Mouse (Mus musculus) embryonic facial prominence, embryonic 15.5 days (tissue): ENCODE results near the gene Paf1. TPM values are rescaled to one million over a fixed set of nuclear protein-coding genes. Genes with fewer than 3 reads are reported as not detected.

Experiments
- ATAC-seq: fragments of 200-750 bp; cut with Nextera tagmentation; 2 replicates; pipeline ENCODE4 v1.8.0; 2017; ENCODE audit warnings: low read depth, moderate TSS enrichment; ENCODE audit not compliant: insufficient number of reproducible peaks, low FRiP score, low TSS enrichment
- H3K27ac ChIP-seq: fragments of 300-500 bp; sonication (generic); replicated peaks from 2 replicates; pipeline ENCODE4 v1.5.1; 2015; ENCODE audit warnings: mild to moderate bottlenecking, inconsistent platforms
- H3K27me3 ChIP-seq: fragments of 300-500 bp; sonication (generic); 2 replicates; pipeline ENCODE4 v1.6.1; 2015; ENCODE audit warnings: inconsistent platforms
- H3K36me3 ChIP-seq: fragments of 300-500 bp; sonication (generic); 2 replicates; pipeline ENCODE4 v1.6.1; 2015; ENCODE audit warnings: mild to moderate bottlenecking, inconsistent platforms
- H3K4me1 ChIP-seq: fragments of 300-500 bp; sonication (generic); 2 replicates; pipeline ENCODE4 v1.6.1; 2015; ENCODE audit warnings: inconsistent platforms
- H3K4me2 ChIP-seq: fragments of 300-500 bp; sonication (generic); replicated peaks from 2 replicates; pipeline ENCODE4 v1.6.1; 2015; ENCODE audit warnings: mild to moderate bottlenecking, inconsistent platforms
- H3K4me3 ChIP-seq: fragments of 300-500 bp; sonication (generic); replicated peaks from 2 replicates; pipeline ENCODE4 v1.5.1; 2015; ENCODE audit warnings: mild to moderate bottlenecking, inconsistent platforms
- H3K9ac ChIP-seq: fragments of 300-500 bp; sonication (generic); 2 replicates; pipeline ENCODE4 v1.6.1; 2015; ENCODE audit warnings: inconsistent platforms
- H3K9me3 ChIP-seq: fragments of 300-500 bp; sonication (generic); replicated peaks from 2 replicates; pipeline ENCODE4 v1.6.1; 2016; ENCODE audit warnings: inconsistent platforms
- WGBS: fragments of 180-500 bp; shearing (Covaris S2); methylation state at CpG from one replicate; pipeline ENCODE4 v1.1.7; 2015; 5-methylcytosine and 5-hydroxymethylcytosine counted together
- polyA plus RNA-seq: library from polyadenylated mRNA; unstranded; fragments of >200 nt; fragmentation: Nextera tagmentation; extraction: Ambion mirVana; gene quantifications from 2 replicates; pipeline ENCODE4 v1.2.1, GENCODE M21; 2015

Paf1 gene
- polyA plus RNA-seq, 1 experiment from 2014 or later: 78.9 TPM

GRCm38 (mm10) chr7:28357984-28358383 is 34.8 kb upstream of the Paf1 start:
- 0 out of 2 replicates have a peak overlapping the region, but pooled peaks have one; percentile 17 for H3K4me2 ChIP-seq
- H3K4me3 ChIP-seq: no peak overlapping the region
- peaks cover 38% of the 10 kb centered on the region for H3K4me1 ChIP-seq
- peak overlapping the region; percentile 85 for H3K27ac ChIP-seq
- H3K9ac ChIP-seq: no peak overlapping the region
- no peaks in the 10 kb centered on the region for H3K9me3 ChIP-seq
- WGBS: 3% methylated on average over 5 of the region's 5 CpGs
- peak; percentile 31 for ATAC-seq
- H3K27me3 ChIP-seq: no peaks in the 10 kb centered on the region
- peaks cover 65% of the 10 kb centered on the region for H3K36me3 ChIP-seq

GRCm38 (mm10) chr7:28358431-28358830 is 34.3 kb upstream of the Paf1 start:
- H3K4me2 ChIP-seq: no peak overlapping the region
- no peak overlapping the region for H3K9ac ChIP-seq
- H3K36me3 ChIP-seq: peaks cover 64% of the 10 kb centered on the region
- 45% methylated on average over 7 of the region's 7 CpGs for WGBS
- H3K27me3 ChIP-seq: no peaks in the 10 kb centered on the region
- H3K4me3 ChIP-seq: no peak overlapping the region
- H3K9me3 ChIP-seq: no peaks in the 10 kb centered on the region
- H3K27ac ChIP-seq: peak overlapping the region; percentile 85
- ATAC-seq: peak; percentile 40; the same call in 1 of the 2 replicates
- H3K4me1 ChIP-seq: peaks cover 38% of the 10 kb centered on the region

GRCm38 (mm10) chr7:28359854-28360253 is 32.9 kb upstream of the Paf1 start:
- no peak for ATAC-seq
- Histone ChIP-seq H3K4me1 (peaks cover 38% of the 10 kb centered on the region), H3K4me2 (no peak overlapping the region), H3K27me3 (no peaks in the 10 kb centered on the region), H3K9me3 (no peaks in the 10 kb centered on the region), H3K36me3 (peaks cover 64% of the 10 kb centered on the region), H3K4me3 (no peak overlapping the region), H3K9ac (no peak overlapping the region), H3K27ac (no peak overlapping the region)
- WGBS: 92% methylated on average over 10 of the region's 10 CpGs

GRCm38 (mm10) chr7:28360291-28360690 is 32.5 kb upstream of the Paf1 start:
- H3K36me3 ChIP-seq: peaks cover 64% of the 10 kb centered on the region
- H3K4me2 ChIP-seq: no peak overlapping the region
- no peaks in the 10 kb centered on the region for H3K27me3 ChIP-seq
- H3K4me1 ChIP-seq: peaks cover 38% of the 10 kb centered on the region
- WGBS: 91% methylated on average over 6 of the region's 6 CpGs
- no peaks in the 10 kb centered on the region for H3K9me3 ChIP-seq
- H3K4me3 ChIP-seq: no peak overlapping the region
- H3K27ac ChIP-seq: no peak overlapping the region
- no peak overlapping the region for H3K9ac ChIP-seq
- no peak for ATAC-seq

- Histone ChIP-seq H3K4me1 (peaks cover 34% of the 10 kb centered on the region), H3K9me3 (no peaks in the 10 kb centered on the region), H3K27ac (no peak overlapping the region), H3K27me3 (no peaks in the 10 kb centered on the region), H3K9ac (no peak overlapping the region), H3K36me3 (peaks cover 78% of the 10 kb centered on the region), H3K4me3 (no peak overlapping the region), H3K4me2 (no peak overlapping the region)
- no peak for ATAC-seq
- 93% methylated on average over 20 of the region's 20 CpGs for WGBS
Observed at GRCm38 (mm10) chr7:28361647-28362341, 31.0 kb upstream of the Paf1 start.

- Histone ChIP-seq H3K9ac (no peak overlapping the region), H3K4me1 (peaks cover 26% of the 10 kb centered on the region), H3K9me3 (no peaks in the 10 kb centered on the region), H3K27me3 (no peaks in the 10 kb centered on the region), H3K4me3 (no peak overlapping the region), H3K36me3 (peaks cover 86% of the 10 kb centered on the region), H3K27ac (no peak overlapping the region), H3K4me2 (no peak overlapping the region)
- WGBS: 90% methylated on average over 16 of the region's 16 CpGs
- no peak for ATAC-seq
Observed at GRCm38 (mm10) chr7:28362441-28363060, 30.2 kb upstream of the Paf1 start.

GRCm38 (mm10) chr7:28367663-28368275 is 25.0 kb upstream of the Paf1 start:
- H3K9me3 ChIP-seq: no peaks in the 10 kb centered on the region
- H3K9ac ChIP-seq: no peak overlapping the region
- no peak overlapping the region for H3K4me3 ChIP-seq
- peaks cover 72% of the 10 kb centered on the region for H3K36me3 ChIP-seq
- peaks cover 28% of the 10 kb centered on the region for H3K4me1 ChIP-seq
- H3K27me3 ChIP-seq: no peaks in the 10 kb centered on the region
- H3K27ac ChIP-seq: no peak overlapping the region
- ATAC-seq: no peak
- WGBS: 92% methylated on average over 16 of the region's 16 CpGs
- H3K4me2 ChIP-seq: no peak overlapping the region

GRCm38 (mm10) chr7:28368276-28368920 is 24.4 kb upstream of the Paf1 start:
- no peaks in the 10 kb centered on the region for H3K27me3 ChIP-seq
- no peak overlapping the region for H3K9ac ChIP-seq
- H3K4me1 ChIP-seq: peaks cover 28% of the 10 kb centered on the region
- no peak overlapping the region for H3K4me2 ChIP-seq
- no peak for ATAC-seq
- no peaks in the 10 kb centered on the region for H3K9me3 ChIP-seq
- no peak overlapping the region for H3K4me3 ChIP-seq
- H3K36me3 ChIP-seq: peaks cover 68% of the 10 kb centered on the region
- 92% methylated on average over 16 of the region's 16 CpGs for WGBS
- no peak overlapping the region for H3K27ac ChIP-seq

- Histone ChIP-seq H3K9ac (0 out of 2 replicates have a peak overlapping the region, but pooled peaks have one; percentile 4), H3K27ac (no peak overlapping the region), H3K36me3 (peaks cover 51% of the 10 kb centered on the region), H3K4me3 (peak overlapping the region; percentile 83), H3K4me1 (peaks cover 43% of the 10 kb centered on the region), H3K4me2 (peak overlapping the region; percentile 82), H3K9me3 (no peaks in the 10 kb centered on the region), H3K27me3 (no peaks in the 10 kb centered on the region)
- no peak for ATAC-seq
- 88% methylated on average over 14 of the region's 14 CpGs for WGBS
Observed at GRCm38 (mm10) chr7:28370051-28370450, 22.7 kb upstream of the Paf1 start.

GRCm38 (mm10) chr7:28370977-28371513 is 21.7 kb upstream of the Paf1 start:
- peaks cover 41% of the 10 kb centered on the region for H3K36me3 ChIP-seq
- peaks cover 48% of the 10 kb centered on the region for H3K4me1 ChIP-seq
- H3K4me2 ChIP-seq: peak overlapping the region; percentile 82
- peak overlapping the region; percentile 98 for H3K27ac ChIP-seq
- peak overlapping the region; percentile 82 for H3K9ac ChIP-seq
- no peak for ATAC-seq
- H3K4me3 ChIP-seq: peak overlapping the region; percentile 83
- H3K27me3 ChIP-seq: no peaks in the 10 kb centered on the region
- no peaks in the 10 kb centered on the region for H3K9me3 ChIP-seq
- 2% methylated on average over 11 of the region's 11 CpGs for WGBS

GRCm38 (mm10) chr7:28371514-28371989 is 21.2 kb upstream of the Paf1 start:
- ATAC-seq: no peak
- WGBS: under 1% methylated on average over 35 of the region's 43 CpGs
- H3K4me2 ChIP-seq: peak overlapping the region; percentile 82

More at GRCm38 (mm10) chr7:28371514-28371989, 21.2 kb upstream of the Paf1 start:
- H3K27me3 ChIP-seq: no peaks in the 10 kb centered on the region
- peak overlapping the region; percentile 82 for H3K9ac ChIP-seq
- peak overlapping the region; percentile 98 for H3K27ac ChIP-seq
- peaks cover 53% of the 10 kb centered on the region for H3K4me1 ChIP-seq
- peak overlapping the region; percentile 83 for H3K4me3 ChIP-seq
- H3K36me3 ChIP-seq: peaks cover 36% of the 10 kb centered on the region
- H3K9me3 ChIP-seq: no peaks in the 10 kb centered on the region
